Mouse (Mus musculus) spleen, adult 2 months (tissue): ENCODE data around the gene Rpa1.

Experiments
- CTCF ChIP-seq: fragments of 200-500 bp; IDR thresholded peaks from 2 replicates; pipeline ENCODE4 v1.5.1; 2011; ENCODE audit warnings: mild to moderate bottlenecking, inconsistent platforms; ENCODE audit not compliant: insufficient read depth, insufficient read length, insufficient replicate concordance; ENCODE audit errors: extremely low read depth
- POLR2A ChIP-seq: fragments of 200-500 bp; IDR thresholded peaks from 2 replicates; pipeline ENCODE4 v1.6.1; 2011; ENCODE audit warnings: low read depth, low read length, inconsistent platforms

DNA sequence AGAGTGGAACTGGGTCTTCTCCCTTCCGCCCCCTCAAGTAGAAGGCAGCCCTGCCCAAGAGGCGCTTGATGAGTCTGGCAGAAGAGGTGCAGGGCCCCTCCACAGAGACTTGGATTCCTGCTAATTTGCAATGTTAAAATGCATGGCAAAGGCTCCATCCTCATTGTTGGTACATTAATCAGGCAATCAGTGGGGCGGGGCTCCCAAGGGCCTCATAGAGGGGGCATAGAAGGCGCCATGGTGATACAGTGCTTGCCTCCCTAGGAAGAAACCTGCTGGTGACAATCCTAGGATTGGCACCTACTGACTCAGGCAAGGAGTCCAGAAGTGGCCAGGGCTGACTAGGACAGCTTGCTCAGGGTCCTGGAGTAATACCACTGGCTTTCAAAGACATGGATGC is 86.4 kb downstream of the Rpa1 start:
- TF ChIP-seq CTCF: no peak
- no peak for TF ChIP-seq POLR2A
